ENCODE assay signal across 8 mouse cellular contexts in the genomic region with DNA sequence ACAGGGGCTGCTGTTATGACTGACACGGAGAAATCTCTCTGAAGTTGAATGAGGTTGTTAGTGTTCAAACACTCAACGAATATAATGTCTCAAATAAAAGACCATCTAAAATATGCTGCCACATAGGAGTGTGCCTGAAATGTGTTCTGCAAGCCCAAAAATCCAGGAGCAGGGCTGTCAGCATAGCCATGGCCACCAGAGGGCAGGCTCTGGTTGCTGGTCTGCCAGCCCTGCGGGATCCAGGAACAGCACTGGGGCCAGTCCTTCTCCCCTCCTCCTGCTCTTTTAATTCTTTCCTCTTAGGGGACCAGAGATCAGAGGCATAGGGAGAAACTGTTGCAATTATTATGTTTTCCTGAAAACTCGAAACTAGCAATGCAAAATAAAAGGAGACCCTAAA.
DNase-seq lines count a peak whose midpoint lies in the region; ATAC-seq and TF ChIP-seq lines count a peak whose summit lies in the region.
"Had no signal": no experiment of that assay in that cellular context is flagged by ENCODE, and none has a peak within 500 bp of the region (broad histone marks: within the 10 kb centered on the region; RNA-seq: fewer than 3 reads in every experiment).

No protein-coding gene starts in this region.

- peak; percentile 39 to 74; a peak in 3 of 4 replicates for ATAC-seq in hematopoietic stem cell, adult 5-6 weeks (replicated peaks in 1 of 2; ENCODE audit: insufficient read depth in 1 of 2, low FRiP score in 2 of 2, low TSS enrichment in 1 of 2, low read depth in 1 of 2, poor library complexity in 2 of 2, severe bottlenecking in 2 of 2)
- peak; percentile 90 for ATAC-seq in megakaryocyte-erythroid progenitor cell, adult 5-6 weeks (replicated peaks; ENCODE audit: low FRiP score, low TSS enrichment, poor library complexity, severe bottlenecking)

- peak; percentile 44 for DNase-seq in A20 (ENCODE audit: low read depth, low spot score)
- DNase-seq in cerebellum, postnatal 4 days (ENCODE audit: low spot score in 2 of 2) = peak; percentile 65 to 79
- DNase-seq in layer of hippocampus, postnatal 25 days (ENCODE audit: extremely low spot score in 1 of 2, low spot score in 1 of 2) = peak; percentile 83 to 94
- DNase-seq in right cerebral cortex, postnatal 4 days = peak; percentile 83

- peaks cover 55% of the 10 kb centered on the region for H3K27me3 ChIP-seq in E14TG2a.4 (ENCODE audit: insufficient read depth, low read length)

- H3K9me3 ChIP-seq in E14TG2a.4 (ENCODE audit: low read length) = no peaks in the 10 kb centered on the region; the same call in 1 of the 2 replicates
- H3K9me3 ChIP-seq: heart, embryonic 15.5 days had no signal

- TF ChIP-seq CTCF in E14TG2a.4 (conservative IDR thresholded peaks at IDR 0.05; ENCODE audit: low read length) = peak; percentile 90

- no peak overlapping the region for H3K4me3 ChIP-seq in E14TG2a.4 (replicated peaks; ENCODE audit: low read length)
- H3K4me3 ChIP-seq: heart, embryonic 15.5 days had no signal

- H3K36me3 ChIP-seq in E14TG2a.4 (ENCODE audit: insufficient read depth, low read length) = no peaks in the 10 kb centered on the region
- H3K36me3 ChIP-seq: heart, embryonic 15.5 days had no signal

- H3K4me1 ChIP-seq in E14TG2a.4 (replicated peaks; ENCODE audit: low read depth, low read length) = peaks cover 9% of the 10 kb centered on the region
